Mouse (Mus musculus): Measurements from ENCODE around the gene Adk.

The Adk gene

DNA sequence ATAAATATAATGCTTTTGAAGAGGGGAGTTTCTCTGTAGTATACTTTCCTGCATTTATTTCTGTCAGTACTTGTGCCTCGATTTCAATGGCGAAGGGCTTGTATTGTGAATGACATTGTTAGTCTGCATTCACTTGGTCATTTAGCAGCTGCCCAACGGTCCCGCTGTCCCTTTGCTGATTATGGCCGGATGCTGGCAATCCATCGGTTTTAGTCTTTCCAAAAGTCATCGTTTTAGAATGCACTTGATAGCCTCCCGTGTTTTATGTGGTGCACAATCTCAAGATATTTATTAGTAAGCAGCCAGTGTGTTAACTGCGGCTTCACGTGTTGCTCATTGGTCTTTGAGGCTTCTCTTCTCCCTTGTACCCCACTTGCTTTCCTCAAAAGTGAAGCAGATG lies 113.3 kb downstream of the Adk start:
- DNase-seq (ENCODE audit: low spot score in 2 of 2), result no peak

DNA sequence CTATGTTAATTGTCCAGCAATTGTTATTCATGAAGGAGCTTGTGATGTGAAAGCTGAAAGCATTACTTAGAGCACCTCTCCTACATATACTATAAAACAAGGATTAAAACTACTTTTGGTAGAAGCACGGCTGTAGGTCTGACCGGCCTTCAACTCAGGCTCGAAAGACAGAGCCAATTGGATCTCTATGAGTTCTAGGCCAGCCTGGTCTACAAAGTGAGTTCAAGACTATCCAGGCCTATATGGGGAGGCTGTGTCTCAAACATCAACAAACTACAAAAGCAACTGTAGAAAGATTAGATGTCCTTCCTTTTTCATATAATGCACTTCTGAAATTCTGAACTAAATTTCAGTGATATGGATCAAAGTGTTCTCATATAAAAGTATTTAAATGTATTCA lies 113.7 kb downstream of the Adk start:
- no peak for DNase-seq (ENCODE audit: low spot score in 2 of 2)

DNA sequence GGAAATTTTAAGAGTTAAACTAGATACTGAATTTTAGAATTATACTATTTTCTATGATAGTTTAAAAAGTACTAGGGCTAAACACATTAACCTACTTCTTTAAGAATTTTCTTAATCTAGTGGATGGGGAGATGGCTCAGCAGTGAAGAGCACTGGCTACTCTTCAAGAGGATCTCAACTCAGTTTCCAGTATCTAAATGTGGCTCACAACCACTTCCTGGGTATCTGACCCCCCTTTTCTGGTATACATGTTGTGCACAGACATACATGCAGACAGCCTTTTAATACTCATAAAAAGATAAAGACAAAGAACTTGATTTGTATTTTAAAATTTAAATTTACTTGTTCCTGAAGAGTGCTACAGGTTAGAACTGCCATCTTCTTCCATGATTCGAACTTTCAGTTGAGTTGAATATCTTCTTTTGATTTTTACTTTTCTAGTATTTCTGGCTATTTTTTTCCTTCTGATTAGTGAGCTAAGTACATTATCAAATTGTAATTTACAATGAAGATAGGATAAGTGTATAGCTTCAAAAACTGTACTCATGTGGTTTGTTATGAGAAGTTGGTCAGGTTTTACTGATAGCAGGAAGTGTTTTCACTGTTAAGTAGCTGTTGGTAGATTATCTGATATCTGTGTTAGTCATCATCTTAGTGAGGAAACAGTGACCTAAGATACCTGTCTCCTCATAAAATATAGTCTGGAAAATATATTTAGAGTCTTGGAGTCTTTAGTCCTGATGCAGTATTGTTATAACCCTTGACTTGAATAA lies 121.8 kb downstream of the Adk start:
- no peak for DNase-seq (ENCODE audit: low spot score in 2 of 2)

DNA sequence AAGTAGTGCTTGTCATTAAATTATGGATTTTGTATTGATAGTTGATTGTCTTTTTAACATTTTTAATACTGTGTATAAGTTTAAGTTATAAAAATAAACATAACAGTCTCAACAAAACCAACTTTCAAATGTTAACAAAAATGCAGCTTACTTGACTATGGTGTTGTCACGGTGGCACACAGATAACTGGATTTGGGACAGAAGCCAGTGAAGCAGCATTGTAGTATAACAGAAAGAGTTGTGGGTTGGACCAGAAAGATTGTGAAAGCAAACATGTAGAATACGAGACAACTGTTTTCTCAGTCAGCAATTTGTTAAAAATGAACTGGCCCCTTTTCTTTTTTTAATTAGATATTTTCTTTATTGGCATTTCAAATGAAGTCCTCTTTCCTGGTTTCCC lies 122.4 kb downstream of the Adk start:
- DNase-seq (ENCODE audit: low spot score in 2 of 2), result no peak

DNA sequence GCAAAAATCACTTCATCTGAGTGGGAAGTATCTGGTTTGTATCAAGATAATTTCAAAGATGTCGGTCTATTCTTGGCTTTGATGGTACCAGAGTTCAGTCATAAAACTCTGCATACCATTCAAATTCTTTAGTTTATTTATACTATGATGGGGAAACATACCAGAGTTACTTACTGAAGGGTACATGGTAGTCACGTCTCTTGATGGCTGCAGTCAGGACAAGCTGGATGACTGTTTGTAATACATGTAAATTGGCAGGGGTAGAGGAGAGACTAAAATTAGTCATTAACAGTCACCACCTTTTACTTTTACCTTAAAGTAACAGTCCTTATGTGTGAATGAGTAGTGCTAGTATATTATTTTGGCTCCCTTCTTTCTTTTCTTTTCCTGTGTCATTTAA lies 125.4 kb downstream of the Adk start:
- no peak for DNase-seq (ENCODE audit: low spot score in 2 of 2)

DNA sequence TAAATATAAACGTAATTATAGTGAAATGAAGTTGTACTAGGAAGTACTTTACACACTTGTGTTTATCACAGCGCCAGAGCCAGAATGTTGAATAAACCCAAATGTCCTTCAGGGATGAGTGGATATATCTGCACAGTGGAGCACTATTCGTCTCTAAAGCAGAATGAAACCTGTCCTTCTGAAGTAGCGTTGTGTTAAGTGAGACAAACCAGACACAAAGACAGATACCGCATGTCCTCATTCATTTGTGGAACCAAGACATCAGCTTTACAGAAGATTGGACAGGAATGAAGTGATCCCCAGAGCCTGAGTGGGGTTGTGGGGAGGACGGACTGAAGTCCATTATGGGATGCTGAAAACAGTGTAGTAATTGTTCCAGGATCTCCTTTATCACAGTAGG lies 126.0 kb downstream of the Adk start:
- no peak for DNase-seq (ENCODE audit: low spot score in 2 of 2)

DNA sequence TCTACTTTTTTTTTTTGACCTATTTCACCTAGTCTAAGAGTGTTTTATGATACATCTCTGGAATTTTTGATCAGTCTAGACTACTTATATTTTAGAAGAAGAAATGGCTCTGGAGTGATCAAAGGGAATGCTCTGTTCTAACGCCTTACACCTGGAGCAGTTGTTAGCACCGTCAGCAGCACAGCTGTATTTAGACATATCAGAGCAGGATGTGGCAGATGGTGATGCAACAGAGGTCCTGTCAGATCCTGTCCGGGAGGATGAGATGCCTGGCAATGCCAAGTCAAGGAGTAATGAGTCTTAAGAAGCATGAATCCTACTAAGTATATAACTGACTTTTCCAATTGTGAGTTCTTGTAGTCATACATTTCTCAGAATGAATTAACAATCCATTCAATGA lies 128.7 kb downstream of the Adk start:
- no peak for DNase-seq (ENCODE audit: low spot score in 2 of 2)

DNA sequence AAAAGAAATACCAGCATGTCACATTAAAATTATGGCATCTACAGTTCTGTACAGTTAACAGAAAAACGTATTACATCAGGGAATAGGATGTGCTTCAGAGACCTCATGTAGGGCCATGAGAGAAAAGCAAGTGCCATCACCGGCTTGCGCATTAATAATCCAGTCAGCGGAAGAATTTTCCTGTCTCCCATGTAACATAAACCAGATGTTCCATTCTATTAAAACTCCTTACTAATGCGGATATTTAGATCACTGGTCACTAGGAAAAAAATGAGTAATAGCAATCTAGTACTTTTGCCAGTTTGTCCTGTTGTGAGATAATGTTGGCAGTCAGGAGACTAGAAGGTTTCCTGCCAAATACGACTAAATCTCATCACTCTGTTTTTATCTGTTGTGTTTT lies 139.6 kb downstream of the Adk start:
- no peak for DNase-seq (ENCODE audit: low spot score in 2 of 2)

DNA sequence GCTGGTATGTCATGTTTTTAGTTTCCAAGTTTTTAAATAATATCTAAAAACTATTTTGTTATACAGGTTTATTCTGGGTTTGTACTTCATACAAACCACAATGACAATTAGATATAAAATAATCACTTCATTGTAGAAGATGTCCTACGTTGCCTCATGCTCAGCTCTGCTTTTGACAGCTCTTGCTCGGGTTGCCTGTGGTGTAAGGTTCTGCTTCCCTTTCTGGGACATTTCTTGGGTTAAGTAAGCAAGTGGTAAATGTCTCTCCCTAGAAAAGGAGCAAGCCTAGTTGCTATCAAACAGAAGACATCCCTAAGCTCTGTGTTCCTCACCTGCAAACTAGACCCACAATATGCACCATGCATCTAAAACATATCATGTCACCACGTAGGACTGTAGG lies 140.4 kb downstream of the Adk start:
- DNase-seq (ENCODE audit: low spot score in 2 of 2), result no peak

DNA sequence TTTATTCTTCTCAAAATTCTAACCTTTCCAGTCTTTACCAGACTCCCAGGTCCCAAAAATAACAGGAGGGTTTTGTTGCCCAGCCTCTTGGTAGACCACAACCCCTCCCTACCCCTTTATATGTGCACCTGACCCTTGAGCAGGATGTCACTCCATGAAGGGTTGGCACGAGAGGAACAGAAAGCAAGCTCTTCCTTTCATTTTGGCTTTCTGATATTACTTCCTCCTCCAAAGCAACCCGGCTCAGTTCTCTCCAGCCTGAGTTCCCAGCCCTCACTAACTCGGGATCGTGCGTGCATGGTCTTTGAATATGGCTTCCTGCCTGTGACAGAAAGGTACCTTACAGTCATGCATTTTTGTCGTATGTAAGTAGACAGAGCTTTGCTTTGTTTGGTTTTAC lies 142.0 kb downstream of the Adk start:
- DNase-seq (ENCODE audit: low spot score in 2 of 2), result no peak

DNA sequence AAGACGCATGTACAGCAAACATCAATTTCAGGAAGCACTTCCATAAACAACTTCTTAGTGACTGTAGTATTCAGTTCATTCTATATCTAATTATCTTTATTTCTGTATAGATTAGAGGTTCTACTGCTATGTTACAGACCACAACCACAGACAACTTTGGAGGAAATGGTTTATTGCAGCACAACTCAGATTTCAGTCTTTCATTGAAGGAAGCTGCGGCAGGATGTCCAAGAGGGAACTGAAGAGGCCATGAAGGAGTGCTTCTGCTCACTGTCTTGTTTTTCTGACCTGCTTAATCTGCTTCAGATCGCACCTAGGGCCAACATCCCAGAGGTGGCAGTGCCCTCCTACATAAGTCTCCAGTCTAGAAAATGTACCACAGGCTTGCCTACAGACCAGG lies 148.5 kb downstream of the Adk start:
- no peak for DNase-seq (ENCODE audit: low spot score in 2 of 2)

DNA sequence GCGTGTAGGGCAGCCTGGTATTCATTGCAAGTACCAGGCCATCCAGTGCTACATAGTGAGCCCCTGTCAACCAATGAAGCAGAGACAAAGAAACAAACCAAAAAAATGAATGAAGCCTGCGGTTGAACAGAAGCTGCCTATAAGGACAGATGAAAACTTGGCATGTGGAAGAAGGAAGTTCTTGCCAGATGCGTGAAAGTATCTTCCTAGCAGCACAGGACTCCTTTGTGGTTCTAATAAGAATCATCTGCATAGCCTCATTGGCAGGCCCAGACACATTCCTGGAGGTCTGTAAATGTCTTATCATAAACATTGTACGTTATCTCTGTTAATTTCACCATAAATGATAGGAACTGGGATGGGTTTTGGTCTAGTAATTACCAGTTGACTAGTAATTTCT lies 154.1 kb downstream of the Adk start:
- no peak for DNase-seq (ENCODE audit: low spot score in 2 of 2)

DNA sequence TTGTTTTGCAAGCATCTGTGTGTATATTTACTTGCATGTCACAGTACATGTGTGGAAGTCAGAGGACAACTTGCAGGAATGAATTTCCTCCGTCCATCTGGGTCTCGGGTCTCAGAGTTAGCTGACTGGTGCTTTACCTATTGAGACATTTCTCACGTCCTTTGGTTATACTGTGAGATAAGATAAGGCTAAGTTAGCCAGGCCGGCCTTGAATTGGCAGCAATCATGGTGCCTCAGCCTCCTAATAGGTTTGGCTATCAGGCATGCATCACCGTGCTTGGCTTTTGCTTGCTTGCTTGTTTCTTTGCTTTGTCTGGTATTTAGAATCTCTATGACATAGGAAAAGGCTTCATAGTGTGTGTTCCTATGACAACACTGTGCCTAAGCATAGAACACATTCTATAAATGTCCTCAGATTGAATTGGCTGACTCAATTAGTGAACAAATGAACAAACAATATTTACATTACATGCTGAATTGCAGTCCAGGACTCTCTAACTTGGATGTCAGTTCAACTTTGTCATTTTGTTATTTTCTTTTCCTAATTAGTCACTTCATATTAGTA lies 169.3 kb downstream of the Adk start:
- DNase-seq (ENCODE audit: low spot score in 2 of 2), result no peak

DNA sequence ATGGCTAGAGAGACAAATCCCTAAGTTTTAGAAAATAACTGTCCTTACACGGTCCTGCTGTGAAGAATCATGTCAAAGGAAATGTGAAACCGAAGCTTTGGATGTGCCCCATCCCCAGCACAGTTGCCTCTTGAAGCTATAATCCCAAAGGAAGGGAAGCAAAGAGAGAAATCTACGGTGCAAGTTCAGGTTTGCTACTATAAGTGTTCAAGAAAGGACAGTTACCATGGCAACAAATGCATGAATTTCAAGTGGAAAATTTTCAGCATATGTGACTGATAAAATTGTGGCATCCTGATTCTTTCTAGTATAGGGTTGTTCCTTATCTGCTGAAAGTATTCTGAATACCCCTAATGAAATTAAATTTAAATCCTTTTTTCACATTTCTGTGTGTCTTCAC lies 169.8 kb downstream of the Adk start:
- DNase-seq (ENCODE audit: low spot score in 2 of 2), result peak in 1 of 2 experiments; percentile 24

DNA sequence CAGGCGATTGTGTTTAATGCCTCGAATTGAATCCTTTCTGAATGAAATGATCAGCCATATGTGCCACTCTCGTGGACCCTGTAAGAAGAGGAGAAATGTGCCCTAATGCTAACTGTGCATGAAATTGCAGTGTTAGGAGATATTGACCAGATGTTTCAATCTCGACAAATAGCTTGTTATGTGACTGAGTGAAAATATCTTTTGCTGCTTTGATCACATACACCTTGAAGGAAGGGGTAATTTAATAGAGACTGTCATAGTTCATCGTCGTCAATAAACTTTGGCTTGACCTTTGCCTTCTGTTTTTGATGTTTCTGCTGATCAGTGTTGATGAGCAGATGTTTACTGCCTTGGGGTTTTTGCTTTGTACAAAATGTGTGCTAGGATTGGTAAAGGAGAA lies 171.1 kb downstream of the Adk start:
- no peak for DNase-seq (ENCODE audit: low spot score in 2 of 2)

DNA sequence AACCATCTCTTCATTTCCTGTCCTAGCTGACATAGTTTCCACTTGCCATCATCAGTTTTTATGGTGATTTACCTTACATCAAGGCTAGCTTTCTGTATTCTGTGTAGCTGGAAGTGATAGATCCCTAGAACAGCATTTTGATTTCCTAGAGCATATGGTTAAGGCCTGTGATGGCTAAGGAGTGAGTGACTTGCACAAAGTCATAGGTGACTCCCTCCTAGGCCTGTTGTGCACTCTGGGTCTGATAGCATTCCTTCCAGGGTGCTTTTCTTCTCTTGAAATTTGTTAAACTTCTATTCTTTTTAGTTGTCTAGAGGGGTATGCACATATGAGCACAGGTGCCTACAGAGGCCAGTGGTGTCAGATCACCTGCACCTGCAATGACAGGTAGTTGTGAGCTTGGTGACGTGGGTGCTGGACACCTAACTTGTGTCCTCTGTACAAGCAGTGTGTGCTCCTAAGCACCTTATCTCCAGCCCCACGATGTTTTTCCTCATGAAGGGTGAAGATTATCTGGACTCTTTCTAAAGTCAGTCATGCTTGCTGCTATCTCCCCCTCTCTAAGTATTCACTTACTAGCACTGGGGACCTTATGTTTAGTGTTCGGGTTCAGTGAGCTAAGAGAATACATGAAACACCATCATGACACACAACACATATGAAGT lies 171.7 kb downstream of the Adk start:
- DNase-seq (ENCODE audit: low spot score in 2 of 2), result no peak

DNA sequence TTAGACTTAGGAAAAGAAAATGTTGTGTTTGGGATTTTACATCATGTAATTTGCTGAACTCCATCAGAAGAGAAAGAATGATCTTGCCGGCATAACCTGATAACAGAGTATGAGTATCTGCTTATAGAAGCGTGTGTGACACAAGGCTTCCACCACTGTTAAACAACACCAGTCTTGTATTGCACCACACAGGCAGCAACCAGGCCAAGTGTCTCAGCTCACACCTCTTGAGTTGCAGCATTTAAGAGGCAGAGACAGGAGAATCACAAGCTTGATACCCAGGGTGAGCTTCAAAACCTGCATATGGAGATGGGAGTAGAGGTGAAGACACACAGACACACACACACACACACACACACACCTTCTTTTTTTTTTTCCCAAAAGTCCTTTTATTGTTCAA lies 184.7 kb downstream of the Adk start:
- no peak for DNase-seq (ENCODE audit: low spot score in 2 of 2)

DNA sequence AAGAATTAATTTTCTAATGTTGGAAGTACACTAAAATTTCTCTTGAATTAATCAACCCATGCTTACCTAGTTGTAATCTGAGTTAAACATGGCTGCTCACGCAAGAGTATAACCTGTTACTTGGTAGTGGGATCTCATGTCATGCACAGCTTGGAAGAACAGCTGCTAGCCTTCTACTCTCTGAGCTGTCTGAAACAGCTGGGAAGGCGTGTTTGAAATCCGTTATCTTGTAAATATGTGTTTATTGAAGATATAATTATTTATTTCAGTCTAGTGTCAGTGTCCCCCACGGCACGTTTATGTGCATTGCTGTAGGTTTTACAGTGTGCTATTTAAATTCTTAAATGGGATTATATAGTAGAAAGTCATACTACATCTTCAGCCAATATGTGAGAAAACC lies 188.7 kb downstream of the Adk start:
- no peak for DNase-seq (ENCODE audit: low spot score in 2 of 2)

DNA sequence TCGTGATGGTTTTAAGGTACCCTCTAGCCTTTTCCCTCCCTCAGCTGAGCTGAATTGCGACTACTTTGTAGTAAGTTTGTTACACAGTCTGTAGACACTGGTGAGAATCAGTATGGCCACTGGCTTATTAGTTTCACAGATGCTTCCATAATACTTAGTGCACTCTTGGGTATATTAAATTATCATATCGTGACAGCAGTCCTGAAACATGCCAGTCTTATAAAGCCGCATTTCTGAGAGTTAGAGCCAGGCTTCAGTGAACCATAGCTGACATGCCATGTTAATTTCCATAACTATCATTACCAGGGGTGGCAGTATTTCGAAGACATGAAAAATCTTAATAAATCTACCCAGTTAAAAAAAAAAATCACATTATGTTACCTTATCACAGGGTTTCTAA lies 199.0 kb downstream of the Adk start:
- no peak for DNase-seq (ENCODE audit: low spot score in 2 of 2)

DNA sequence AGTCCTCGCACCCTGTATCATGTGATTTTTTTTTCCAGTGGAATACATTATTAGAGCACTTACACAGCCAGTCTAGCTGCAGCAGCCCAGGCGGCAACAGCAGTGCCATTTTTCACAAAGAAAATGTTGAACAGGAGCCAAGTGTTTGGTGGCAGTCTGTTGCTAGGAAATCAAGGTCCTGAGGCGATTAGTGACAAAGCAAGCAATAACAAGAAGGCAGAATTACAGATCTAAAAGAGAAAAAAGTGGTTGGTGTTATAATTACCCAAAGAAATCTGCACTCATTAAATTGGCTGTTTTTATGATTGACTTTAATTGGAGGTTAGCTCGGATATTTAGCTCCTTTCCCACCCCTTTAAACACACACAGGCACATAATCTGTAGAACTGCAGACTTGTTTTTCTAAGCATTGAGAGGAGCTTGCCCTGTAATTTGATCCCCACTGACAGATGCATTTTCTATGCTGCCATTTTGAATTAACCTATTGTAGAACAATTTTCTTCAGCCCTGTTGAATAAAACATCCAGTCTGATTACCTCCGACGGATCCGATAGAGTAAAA lies 200.0 kb downstream of the Adk start:
- DNase-seq (ENCODE audit: low spot score in 2 of 2), result peak; percentile 58 to 59

DNA sequence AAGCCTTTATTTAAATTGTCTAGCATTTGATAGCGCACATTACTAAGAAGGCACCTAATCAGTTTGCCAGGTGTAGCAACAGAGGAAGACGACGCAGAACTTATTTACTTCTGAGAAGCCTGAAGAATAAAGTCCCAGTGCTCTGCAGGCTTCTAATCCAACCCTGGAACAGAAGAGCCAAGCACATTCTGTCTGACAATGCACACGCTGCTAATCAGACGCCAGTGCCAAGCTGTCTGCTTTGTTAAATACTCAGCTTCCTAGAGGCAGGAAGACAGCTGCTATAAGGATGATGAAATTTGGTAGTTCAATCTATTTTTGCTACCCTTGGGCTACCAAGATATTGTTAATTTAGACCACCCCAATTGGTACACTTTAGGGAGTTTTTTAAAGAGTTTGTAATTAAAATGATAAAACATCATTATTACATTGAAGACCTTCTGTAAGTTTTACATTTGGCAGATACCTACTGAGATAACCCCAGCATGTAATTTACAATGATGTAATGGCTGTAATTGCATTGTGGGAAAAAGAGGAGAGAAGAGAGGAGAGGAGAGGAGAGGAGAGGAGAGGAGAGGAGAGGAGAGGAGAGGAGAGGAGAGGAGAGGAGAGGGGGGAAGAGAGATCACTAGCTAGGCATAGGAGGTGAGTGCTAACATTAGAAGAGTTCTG lies 201.1 kb downstream of the Adk start:
- DNase-seq (ENCODE audit: low spot score in 2 of 2), result peak in 1 of 2 experiments; percentile 28

DNA sequence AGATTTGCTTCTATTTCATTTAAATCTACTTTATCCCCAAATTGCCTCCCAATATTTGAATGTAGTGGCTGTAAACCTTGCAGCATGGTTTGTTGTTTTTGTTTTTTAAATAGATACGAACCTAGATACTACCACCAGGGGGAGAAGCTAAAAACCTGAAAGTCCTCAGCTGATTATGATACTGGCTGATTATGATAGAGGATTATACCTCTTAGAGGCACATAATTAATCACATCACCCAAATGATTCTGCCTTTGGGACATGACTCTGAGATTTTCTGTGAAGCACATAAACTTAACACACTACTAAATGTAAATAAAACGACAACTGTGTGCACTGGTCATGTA lies 201.6 kb downstream of the Adk start:
- no peak for DNase-seq (ENCODE audit: low spot score in 2 of 2)

DNA sequence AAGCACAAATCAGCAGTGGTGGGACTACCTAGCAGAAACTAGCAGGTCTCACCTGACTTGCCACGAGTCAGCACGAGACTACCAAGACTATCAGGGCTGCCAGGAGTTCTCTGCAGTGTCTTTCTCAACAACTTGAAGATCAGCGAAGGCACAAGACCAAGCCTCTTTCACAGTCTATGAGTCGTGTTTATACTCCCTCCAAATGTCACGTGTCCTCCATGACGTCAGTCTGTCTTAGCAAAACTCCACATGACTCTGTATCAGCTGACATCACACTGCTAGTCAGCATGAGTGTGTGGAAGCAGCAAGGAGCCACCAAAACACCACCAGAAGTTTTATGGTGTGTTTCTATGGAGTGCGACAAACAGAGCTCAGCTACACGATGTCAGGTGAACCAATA lies 215.9 kb downstream of the Adk start:
- DNase-seq (ENCODE audit: low spot score in 2 of 2), result no peak

Measured in right cerebral cortex, adult 2 months (tissue).